Mouse (Mus musculus) intestine, postnatal 0 days (tissue): ENCODE data around the gene Dzip1l. TPM values are rescaled to one million over a fixed set of nuclear protein-coding genes. Genes with fewer than 3 reads are reported as not detected.

ENCODE experiments used
- ATAC-seq: fragments of 200-750 bp; cut with Nextera tagmentation; 2 replicates; pipeline ENCODE4 v1.8.0; 2017; ENCODE audit warnings: mild to moderate bottlenecking, moderate TSS enrichment, moderate library complexity
- H3K27ac ChIP-seq: fragments of 300-500 bp; sonication (generic); 2 replicates; pipeline ENCODE4 v1.5.1; 2014; ENCODE audit warnings: mild to moderate bottlenecking, low read depth, low read length, moderate library complexity
- H3K27me3 ChIP-seq: fragments of 300-500 bp; sonication (generic); replicated peaks from 2 replicates; pipeline ENCODE4 v1.6.1; 2014; ENCODE audit warnings: low read length, mixed read lengths; ENCODE audit not compliant: control insufficient read depth, insufficient read depth
- H3K36me3 ChIP-seq: fragments of 300-500 bp; sonication (generic); 2 replicates; pipeline ENCODE4 v1.6.1; 2014; ENCODE audit warnings: mild to moderate bottlenecking, moderate library complexity; ENCODE audit not compliant: control insufficient read depth, insufficient read depth
- H3K4me1 ChIP-seq: fragments of 300-500 bp; sonication (generic); replicated peaks from 2 replicates; pipeline ENCODE4 v1.6.1; 2014; ENCODE audit warnings: antibody characterized with exemption, low read length, mixed read lengths; ENCODE audit not compliant: control insufficient read depth, insufficient read depth
- H3K4me2 ChIP-seq: fragments of 300-500 bp; sonication (generic); replicated peaks from 2 replicates; pipeline ENCODE4 v1.6.1; 2014; ENCODE audit warnings: low read depth, mild to moderate bottlenecking, moderate library complexity
- H3K4me3 ChIP-seq: fragments of 300-500 bp; sonication (generic); 2 replicates; pipeline ENCODE4 v1.5.1; 2014; ENCODE audit warnings: low read depth, low read length
- H3K9ac ChIP-seq: fragments of 300-500 bp; sonication (generic); 2 replicates; pipeline ENCODE4 v1.6.1; 2014; ENCODE audit warnings: mild to moderate bottlenecking, low read depth, low read length
- H3K9me3 ChIP-seq: fragments of 300-500 bp; sonication (generic); 2 replicates; pipeline ENCODE4 v1.6.1; 2016; ENCODE audit warnings: mixed run types; ENCODE audit not compliant: control insufficient read depth
- CTCF ChIP-seq: sonication (generic); IDR thresholded peaks from 2 replicates; pipeline ENCODE4 v1.5.1; 2016; ENCODE audit warnings: low read depth, mild to moderate bottlenecking, control low read depth, antibody characterized with exemption, moderate library complexity
- WGBS: fragments of 180-500 bp; shearing (Covaris S2); extraction: QIAGEN DNeasy Blood & Tissue Kit; methylation state at CpG from one replicate; pipeline ENCODE4 v1.1.7; 2014; 5-methylcytosine and 5-hydroxymethylcytosine counted together
- polyA plus RNA-seq: library from polyadenylated mRNA; unstranded; fragments of >200 nt; fragmentation: Nextera tagmentation; extraction: Ambion mirVana; gene quantifications from 2 replicates; pipeline ENCODE4 v1.2.1, GENCODE M21; 2015

Dzip1l gene
- polyA plus RNA-seq, 1 experiment from 2014 or later = 3.3 TPM

- Histone ChIP-seq H3K4me3 (no peak overlapping the region), H3K4me1 (no peaks in the 10 kb centered on the region), H3K27me3 (no peaks in the 10 kb centered on the region), H3K9me3 (no peaks in the 10 kb centered on the region), H3K4me2 (no peak overlapping the region), H3K27ac (no peak overlapping the region), H3K36me3 (no peaks in the 10 kb centered on the region), H3K9ac (no peak overlapping the region)
- TF ChIP-seq CTCF = no peak
- WGBS = 66% methylated on average over 5 of the region's 5 CpGs
- no peak for ATAC-seq
Observed at GRCm38 (mm10) chr9:99685536-99686231, 56.4 kb downstream of the Dzip1l start.

- H3K9me3 ChIP-seq = no peaks in the 10 kb centered on the region
- no peaks in the 10 kb centered on the region for H3K27me3 ChIP-seq
- 91% methylated on average over 5 of the region's 5 CpGs for WGBS
- no peaks in the 10 kb centered on the region for H3K36me3 ChIP-seq
- H3K4me2 ChIP-seq = no peak overlapping the region
- no peak overlapping the region for H3K9ac ChIP-seq
- H3K27ac ChIP-seq = no peak overlapping the region
- H3K4me1 ChIP-seq = no peaks in the 10 kb centered on the region
- TF ChIP-seq CTCF = no peak
- no peak for ATAC-seq
- no peak overlapping the region for H3K4me3 ChIP-seq
Observed at GRCm38 (mm10) chr9:99689796-99690195, 60.5 kb downstream of the Dzip1l start.

GRCm38 (mm10) chr9:99690386-99690785, 61.1 kb downstream of the Dzip1l start:
- no peak overlapping the region for H3K4me2 ChIP-seq
- H3K36me3 ChIP-seq = no peaks in the 10 kb centered on the region
- WGBS = 77% methylated on average over 7 of the region's 7 CpGs
- TF ChIP-seq CTCF = no peak
- no peak overlapping the region for H3K27ac ChIP-seq
- no peaks in the 10 kb centered on the region for H3K9me3 ChIP-seq
- H3K4me3 ChIP-seq = no peak overlapping the region
- no peaks in the 10 kb centered on the region for H3K4me1 ChIP-seq
- ATAC-seq = no peak
- H3K9ac ChIP-seq = no peak overlapping the region
- H3K27me3 ChIP-seq = no peaks in the 10 kb centered on the region

GRCm38 (mm10) chr9:99694961-99695360, 65.7 kb downstream of the Dzip1l start:
- no peaks in the 10 kb centered on the region for H3K9me3 ChIP-seq
- no peaks in the 10 kb centered on the region for H3K4me1 ChIP-seq
- no peak overlapping the region for H3K27ac ChIP-seq
- no peaks in the 10 kb centered on the region for H3K36me3 ChIP-seq
- no peak for TF ChIP-seq CTCF
- no peak overlapping the region for H3K9ac ChIP-seq
- H3K4me3 ChIP-seq = no peak overlapping the region
- no peak overlapping the region for H3K4me2 ChIP-seq
- H3K27me3 ChIP-seq = no peaks in the 10 kb centered on the region
- ATAC-seq = no peak
- WGBS = 63% methylated on average over 7 of the region's 7 CpGs

- H3K9me3 ChIP-seq = no peaks in the 10 kb centered on the region
- WGBS = 70% methylated on average over 2 of the region's 2 CpGs
- H3K27ac ChIP-seq = no peak overlapping the region
- no peak for ATAC-seq
- no peaks in the 10 kb centered on the region for H3K27me3 ChIP-seq
- H3K4me1 ChIP-seq = no peaks in the 10 kb centered on the region
- H3K4me3 ChIP-seq = no peak overlapping the region
- no peak for TF ChIP-seq CTCF
- no peaks in the 10 kb centered on the region for H3K36me3 ChIP-seq
- no peak overlapping the region for H3K4me2 ChIP-seq
- no peak overlapping the region for H3K9ac ChIP-seq
Observed at GRCm38 (mm10) chr9:99699752-99700389, 70.6 kb downstream of the Dzip1l start.

GRCm38 (mm10) chr9:99701187-99701586, 71.9 kb downstream of the Dzip1l start:
- Histone ChIP-seq H3K4me3 (no peak overlapping the region), H3K4me2 (no peak overlapping the region), H3K4me1 (no peaks in the 10 kb centered on the region), H3K36me3 (no peaks in the 10 kb centered on the region), H3K9ac (no peak overlapping the region), H3K27me3 (no peaks in the 10 kb centered on the region), H3K9me3 (no peaks in the 10 kb centered on the region), H3K27ac (no peak overlapping the region)
- WGBS = 86% methylated on average over 2 of the region's 2 CpGs
- ATAC-seq = no peak
- TF ChIP-seq CTCF = no peak
